Mouse (Mus musculus) liver, embryonic 16.5 days (tissue): ENCODE results near the gene Gpr107. TPM values are rescaled to one million over a fixed set of nuclear protein-coding genes. Genes with fewer than 3 reads are reported as not detected.

Source experiments
- ATAC-seq: fragments of 200-750 bp; cut with Nextera tagmentation; 2 replicates; pipeline ENCODE4 v1.8.0; 2017; ENCODE audit warnings: low read depth, mild to moderate bottlenecking, moderate number of reproducible peaks, moderate library complexity
- H3K27ac ChIP-seq: fragments of 300-500 bp; sonication (generic); 2 replicates; pipeline ENCODE4 v1.5.1; 2014; ENCODE audit warnings: mild to moderate bottlenecking, low read length
- H3K27me3 ChIP-seq: fragments of 300-500 bp; sonication (generic); 2 replicates; pipeline ENCODE4 v1.6.1; 2014; ENCODE audit warnings: low read depth, low read length, mixed read lengths; ENCODE audit not compliant: control insufficient read depth, insufficient read depth
- H3K36me3 ChIP-seq: fragments of 300-500 bp; sonication (generic); 2 replicates; pipeline ENCODE4 v1.6.1; 2014; ENCODE audit warnings: mild to moderate bottlenecking; ENCODE audit not compliant: control insufficient read depth, insufficient read depth
- H3K4me1 ChIP-seq: fragments of 300-500 bp; sonication (generic); 2 replicates; pipeline ENCODE4 v1.6.1; 2014; ENCODE audit warnings: low read depth, low read length, mixed read lengths; ENCODE audit not compliant: control insufficient read depth
- H3K4me2 ChIP-seq: fragments of 300-500 bp; sonication (generic); 2 replicates; pipeline ENCODE4 v1.6.1; 2014; ENCODE audit warnings: low read depth, low read length, mixed read lengths
- H3K4me3 ChIP-seq: fragments of 300-500 bp; sonication (generic); 2 replicates; pipeline ENCODE4 v1.5.1; 2014; ENCODE audit warnings: low read depth, mild to moderate bottlenecking, low read length
- H3K9ac ChIP-seq: fragments of 300-500 bp; sonication (generic); 2 replicates; pipeline ENCODE4 v1.6.1; 2014; ENCODE audit warnings: low read depth, low read length
- H3K9me3 ChIP-seq: fragments of 300-500 bp; sonication (generic); replicated peaks from 2 replicates; pipeline ENCODE4 v1.6.1; 2016; ENCODE audit warnings: low read length; ENCODE audit not compliant: control insufficient read depth
- WGBS: fragments of 180-500 bp; shearing (Covaris S2); extraction: QIAGEN DNeasy Blood & Tissue Kit; methylation state at CpG from one replicate; pipeline ENCODE4 v1.1.7; 2014; ENCODE audit not compliant: insufficient replicate concordance; 5-methylcytosine and 5-hydroxymethylcytosine counted together
- polyA plus RNA-seq: library from polyadenylated mRNA; unstranded; fragments of >200 nt; fragmentation: Nextera tagmentation; extraction: Ambion mirVana; gene quantifications from 2 replicates; pipeline ENCODE4 v1.2.1, GENCODE M21; 2015

Gene Gpr107
- polyA plus RNA-seq, 1 experiment from 2014 or later: 11.9 TPM

DNA sequence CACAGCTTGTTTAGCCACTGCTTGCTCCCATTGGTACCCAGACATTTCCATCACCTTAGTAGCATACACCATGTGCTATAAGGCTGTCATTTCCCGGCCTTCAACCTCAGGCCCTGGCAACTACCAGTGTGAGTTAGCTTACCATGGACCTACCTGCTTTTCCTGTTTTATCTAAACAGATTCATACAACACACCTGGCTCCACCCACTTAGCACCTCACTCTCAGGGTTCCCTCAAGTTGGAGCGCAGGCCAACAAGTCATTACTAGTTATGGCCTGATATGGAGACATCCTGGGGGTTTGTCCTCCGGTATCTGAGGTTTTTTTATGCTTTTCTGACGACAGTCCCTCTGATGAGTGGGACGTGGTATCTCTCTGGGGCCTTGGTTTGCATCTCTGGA, 28.6 kb upstream of the Gpr107 start:
- Histone ChIP-seq H3K4me3 (no peak overlapping the region), H3K27me3 (no peaks in the 10 kb centered on the region), H3K36me3 (no peaks in the 10 kb centered on the region), H3K9ac (no peak overlapping the region), H3K27ac (no peak overlapping the region), H3K9me3 (no peaks in the 10 kb centered on the region), H3K4me2 (no peak overlapping the region), H3K4me1 (peaks cover 21% of the 10 kb centered on the region)
- ATAC-seq: no peak
- WGBS: 63% methylated on average over 5 of the region's 5 CpGs

DNA sequence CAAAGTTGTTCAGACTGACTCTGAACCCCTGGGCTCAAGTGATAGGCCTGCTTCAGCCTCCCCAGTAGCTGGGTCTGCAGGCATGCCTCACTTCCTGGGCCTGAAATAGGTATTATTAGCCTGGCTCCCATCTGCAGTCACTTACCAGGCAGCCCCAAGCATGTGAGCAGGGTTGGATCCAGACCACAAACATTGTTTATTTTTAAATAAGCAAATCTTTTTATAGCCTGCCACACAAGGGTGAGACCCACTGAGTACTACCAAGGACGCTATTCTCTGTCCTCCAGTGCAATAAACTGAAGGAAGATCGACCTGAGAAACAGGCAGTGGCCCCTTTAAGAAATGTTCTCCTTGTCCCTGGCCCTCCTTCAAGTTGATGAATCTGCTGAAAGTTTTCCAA, 27.4 kb upstream of the Gpr107 start:
- 29% methylated on average over 2 of the region's 2 CpGs for WGBS
- Histone ChIP-seq H3K36me3 (no peaks in the 10 kb centered on the region), H3K27me3 (no peaks in the 10 kb centered on the region), H3K27ac (no peak overlapping the region), H3K9me3 (no peaks in the 10 kb centered on the region), H3K9ac (no peak overlapping the region), H3K4me2 (no peak overlapping the region), H3K4me3 (no peak overlapping the region), H3K4me1 (peaks cover 21% of the 10 kb centered on the region)
- no peak for ATAC-seq

DNA sequence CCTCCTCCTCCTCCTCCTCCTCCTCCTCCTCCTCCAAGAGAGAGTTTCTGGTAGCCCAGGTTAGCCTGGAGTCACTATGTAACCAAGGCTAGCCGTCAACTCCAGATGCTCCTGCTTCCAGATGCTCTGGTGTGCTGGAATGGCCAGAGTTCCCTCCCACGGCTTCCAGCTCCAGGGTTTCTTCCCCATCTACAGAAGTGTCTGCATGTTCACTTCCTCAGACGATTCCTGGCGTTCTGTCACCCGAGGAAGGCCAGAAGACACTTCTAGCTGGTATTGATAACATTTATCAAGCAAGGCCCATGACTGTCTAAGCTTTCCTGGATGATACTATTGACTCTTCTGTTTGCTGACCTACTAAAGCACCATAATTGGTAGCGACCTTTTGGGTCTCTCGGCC, 27.0 kb upstream of the Gpr107 start:
- peaks cover 25% of the 10 kb centered on the region for H3K4me1 ChIP-seq
- no peaks in the 10 kb centered on the region for H3K27me3 ChIP-seq
- no peak overlapping the region for H3K4me3 ChIP-seq
- no peak overlapping the region for H3K9ac ChIP-seq
- H3K36me3 ChIP-seq: no peaks in the 10 kb centered on the region
- H3K27ac ChIP-seq: peak overlapping the region; percentile 33; the same call in 1 of the 2 replicates
- no peak overlapping the region for H3K4me2 ChIP-seq
- 27% methylated on average over 7 of the region's 7 CpGs for WGBS
- H3K9me3 ChIP-seq: no peaks in the 10 kb centered on the region
- no peak for ATAC-seq

DNA sequence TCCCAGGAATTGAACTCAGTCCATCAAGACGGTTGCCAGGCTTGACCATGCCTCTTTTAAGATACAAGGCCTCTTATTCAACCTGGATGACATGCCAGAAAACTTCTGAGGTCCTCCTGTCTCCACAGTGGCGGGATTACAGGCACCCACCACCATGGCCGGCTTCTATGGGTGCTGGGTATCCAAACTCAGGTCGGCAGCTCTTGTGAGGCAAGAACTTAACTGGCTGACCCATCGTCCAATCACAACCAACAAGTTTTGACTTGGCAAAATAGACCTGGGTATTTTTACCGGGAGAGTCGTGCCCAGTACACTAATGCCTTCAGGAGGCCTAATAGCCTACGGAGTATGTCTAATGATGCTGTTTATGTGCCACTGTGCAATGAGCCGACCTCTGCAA, 26.1 kb upstream of the Gpr107 start:
- WGBS: 76% methylated on average over 9 of the region's 9 CpGs
- Histone ChIP-seq H3K4me2 (no peak overlapping the region), H3K36me3 (no peaks in the 10 kb centered on the region), H3K4me1 (peaks cover 34% of the 10 kb centered on the region), H3K9ac (no peak overlapping the region), H3K27ac (no peak overlapping the region), H3K9me3 (no peaks in the 10 kb centered on the region), H3K4me3 (no peak overlapping the region), H3K27me3 (no peaks in the 10 kb centered on the region)
- ATAC-seq: no peak

DNA sequence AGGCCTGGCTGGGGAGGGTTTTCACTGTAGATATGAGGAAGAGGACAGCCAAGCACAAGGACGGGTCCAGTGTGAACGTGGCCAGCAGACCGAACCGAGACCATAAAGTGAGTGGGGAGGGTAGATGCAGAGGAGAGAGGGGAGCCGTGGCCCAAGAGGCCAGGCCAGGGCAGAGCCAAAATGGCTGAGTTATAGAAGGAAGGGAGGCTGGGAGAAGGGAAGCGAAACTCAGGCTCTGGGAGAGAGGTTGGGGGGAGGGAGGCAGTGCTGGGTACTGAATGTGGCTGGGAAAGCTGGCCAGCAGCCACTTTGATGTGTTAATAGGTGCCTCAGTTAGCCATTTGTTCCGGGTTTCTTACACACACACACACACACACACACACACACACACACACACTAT, 24.9 kb upstream of the Gpr107 start:
- peaks cover 38% of the 10 kb centered on the region for H3K4me1 ChIP-seq
- H3K27ac ChIP-seq: no peak overlapping the region
- no peak overlapping the region for H3K4me3 ChIP-seq
- no peak overlapping the region for H3K4me2 ChIP-seq
- 65% methylated on average over 7 of the region's 7 CpGs for WGBS
- no peaks in the 10 kb centered on the region for H3K9me3 ChIP-seq
- H3K36me3 ChIP-seq: no peaks in the 10 kb centered on the region
- no peak overlapping the region for H3K9ac ChIP-seq
- ATAC-seq: no peak
- H3K27me3 ChIP-seq: no peaks in the 10 kb centered on the region

DNA sequence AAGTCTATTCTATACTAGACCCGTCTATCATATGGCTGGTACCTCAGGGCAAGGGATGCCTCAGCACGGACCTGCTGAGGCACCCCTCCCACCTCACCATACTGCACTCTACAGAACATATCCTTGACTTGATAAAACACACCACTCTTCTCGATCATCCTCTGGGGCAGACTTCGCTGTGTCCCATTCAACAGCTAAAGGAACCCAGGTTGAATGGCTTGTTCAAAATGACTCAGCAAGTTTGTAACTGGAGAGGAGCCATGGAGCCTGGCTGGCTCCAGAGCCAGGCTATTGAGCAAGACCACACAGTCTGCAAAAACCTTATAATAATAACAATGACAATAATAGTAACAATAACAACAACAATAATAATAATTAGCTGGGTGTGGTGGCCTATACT, 24.2 kb upstream of the Gpr107 start:
- Histone ChIP-seq H3K27me3 (no peaks in the 10 kb centered on the region), H3K4me3 (no peak overlapping the region), H3K9me3 (no peaks in the 10 kb centered on the region), H3K4me2 (no peak overlapping the region), H3K9ac (no peak overlapping the region), H3K27ac (no peak overlapping the region), H3K4me1 (peaks cover 38% of the 10 kb centered on the region), H3K36me3 (no peaks in the 10 kb centered on the region)
- WGBS: 37% methylated on average over 4 of the region's 4 CpGs
- no peak for ATAC-seq

DNA sequence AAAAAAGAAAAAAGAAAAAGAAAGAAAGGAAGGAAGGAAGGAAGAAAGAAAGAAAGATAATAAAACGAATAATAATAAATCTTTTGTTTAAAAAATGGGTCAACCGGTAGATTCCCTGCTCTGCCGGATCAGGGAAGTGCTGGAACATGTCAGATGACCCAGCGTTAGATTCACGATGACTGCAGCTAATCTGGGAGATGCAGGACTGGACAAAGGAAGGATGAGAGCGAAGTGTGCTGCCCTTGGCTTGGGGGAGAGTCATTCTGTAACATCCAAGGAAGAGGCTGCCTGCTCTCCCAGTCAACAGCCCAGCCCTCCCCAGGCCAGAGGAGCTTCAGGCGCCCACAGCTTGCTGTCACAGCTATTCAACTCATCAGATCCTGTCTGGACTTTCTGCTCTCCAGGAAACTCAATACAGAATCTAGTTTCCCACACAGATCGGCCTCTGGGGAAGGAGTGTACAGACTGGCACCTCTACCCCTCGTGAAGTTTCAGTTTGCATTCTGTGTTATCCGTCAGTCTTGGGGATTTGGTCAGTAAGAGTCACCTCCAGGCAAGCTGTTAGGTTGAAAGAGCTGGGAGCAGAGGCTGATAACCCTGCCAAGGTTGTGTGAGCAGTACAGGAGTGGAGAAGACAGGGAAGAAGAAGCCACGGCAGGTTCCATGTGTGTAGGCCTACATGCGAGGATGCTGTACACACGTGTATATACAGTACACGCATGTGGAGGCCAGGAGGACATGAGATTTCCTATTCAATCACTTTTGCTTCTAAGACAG, 22.2 kb upstream of the Gpr107 start:
- H3K9ac ChIP-seq: no peak overlapping the region
- no peak for ATAC-seq
- 58% methylated on average over 14 of the region's 14 CpGs for whole genome bisulfite sequencing
- no peak overlapping the region; the same call in 1 of the 2 replicates for H3K27ac ChIP-seq
- no peak overlapping the region for H3K4me3 ChIP-seq
- peaks cover 31% of the 10 kb centered on the region for H3K4me1 ChIP-seq
- no peak overlapping the region for H3K4me2 ChIP-seq
- H3K9me3 ChIP-seq: no peaks in the 10 kb centered on the region
- H3K36me3 ChIP-seq: no peaks in the 10 kb centered on the region
- H3K27me3 ChIP-seq: no peaks in the 10 kb centered on the region

DNA sequence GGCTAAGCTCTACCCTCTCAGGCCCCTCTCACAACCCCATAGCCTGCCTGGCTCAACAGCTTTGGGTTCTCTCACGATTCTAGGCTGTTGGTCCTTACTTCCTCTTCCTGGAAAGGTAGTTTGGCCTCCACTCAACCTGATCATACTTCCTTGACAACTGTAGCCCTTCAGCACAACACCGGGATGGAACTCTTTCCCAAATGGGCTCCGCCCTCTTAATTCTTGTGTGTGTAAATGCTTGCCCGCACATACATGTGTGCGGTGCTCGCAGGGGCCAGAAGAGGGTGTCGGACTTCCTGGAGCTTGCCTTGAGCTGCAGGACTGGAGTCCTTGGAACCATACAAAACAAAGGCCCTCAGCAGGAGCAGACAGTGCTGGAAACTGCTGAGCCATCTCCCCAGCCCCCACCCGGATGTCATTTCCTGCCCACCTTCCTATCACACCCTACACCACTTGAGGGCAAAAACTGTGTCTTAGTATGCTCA, 21.3 kb upstream of the Gpr107 start:
- Histone ChIP-seq H3K4me3 (no peak overlapping the region), H3K36me3 (no peaks in the 10 kb centered on the region), H3K27me3 (no peaks in the 10 kb centered on the region), H3K9me3 (no peaks in the 10 kb centered on the region), H3K4me1 (peaks cover 31% of the 10 kb centered on the region), H3K27ac (peak overlapping the region; percentile 5), H3K4me2 (no peak overlapping the region), H3K9ac (no peak overlapping the region)
- ATAC-seq: 0 out of 2 replicates have a peak, but pooled peaks have one; percentile 21
- 24% methylated on average over 8 of the region's 8 CpGs for WGBS

DNA sequence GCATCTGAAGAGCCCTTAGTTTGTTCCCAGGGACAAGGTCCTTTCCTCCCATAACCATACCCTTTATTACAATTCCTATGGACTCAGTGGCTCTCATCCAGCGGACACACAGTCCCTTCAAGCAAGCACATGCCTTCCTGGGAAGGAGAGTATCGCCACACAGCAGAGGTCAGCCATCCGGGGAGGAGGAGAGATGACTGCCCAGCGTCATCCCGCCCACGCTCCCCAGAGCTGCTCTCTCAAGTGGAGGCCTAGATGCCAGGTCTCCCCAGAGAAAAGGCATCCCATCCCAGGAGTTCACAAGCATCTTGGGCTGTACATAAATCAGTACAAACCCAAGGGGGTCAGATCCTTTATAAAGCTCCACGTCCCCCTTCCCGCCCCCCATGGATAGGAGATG, 19.4 kb upstream of the Gpr107 start:
- ATAC-seq: no peak
- Histone ChIP-seq H3K27me3 (no peaks in the 10 kb centered on the region), H3K4me2 (no peak overlapping the region), H3K9ac (no peak overlapping the region), H3K4me3 (no peak overlapping the region), H3K36me3 (no peaks in the 10 kb centered on the region), H3K27ac (no peak overlapping the region), H3K4me1 (peaks cover 25% of the 10 kb centered on the region), H3K9me3 (no peaks in the 10 kb centered on the region)
- 78% methylated on average over 8 of the region's 8 CpGs for WGBS
